Mouse (Mus musculus) ES-Bruce4 (cell line): ENCODE measurements around the gene G430095P16Rik.

Experiments used
- CTCF ChIP-seq: IDR thresholded peaks from one replicate; pipeline ENCODE4 v1.8.1; 2011; ENCODE audit warnings: low read depth, low read length
- EP300 ChIP-seq: IDR thresholded peaks from 2 replicates; pipeline ENCODE4 v1.6.1; 2011; ENCODE audit warnings: low read depth, low read length; ENCODE audit not compliant: insufficient read depth
- POLR2A ChIP-seq: IDR thresholded peaks from one replicate; pipeline ENCODE4 v1.8.1; 2011; ENCODE audit warnings: low read length; ENCODE audit not compliant: insufficient read depth

GRCm38 (mm10) chr8:84708071-84708541, 14.7 kb upstream of the G430095P16Rik start:
- TF ChIP-seq EP300 = no peak
- no peak for TF ChIP-seq CTCF
- TF ChIP-seq POLR2A = no peak
